Mouse (Mus musculus) gastrocnemius, adult 2 months (tissue): ENCODE results near the gene Mef2c. TPM values are rescaled to one million over a fixed set of nuclear protein-coding genes. Genes with fewer than 3 reads are reported as not detected.
A peak's percentile ranks its signal among the peaks of the same experiment; 100 is the strongest.

ENCODE experiments used
- DNase-seq: peaks from one replicate; pipeline ENCODE4 v3.0.0; 2022
- H3K27ac ChIP-seq: fragments of 200-600 bp; 2 replicates; pipeline ENCODE4 v1.8.1; 2022; ENCODE audit warnings: mild to moderate bottlenecking
- H3K4me3 ChIP-seq: fragments of 200-600 bp; 2 replicates; pipeline ENCODE4 v1.8.1; 2022; ENCODE audit warnings: mild to moderate bottlenecking, moderate library complexity
- CTCF ChIP-seq: fragments of 200-600 bp; IDR thresholded peaks from 2 replicates; pipeline ENCODE4 v1.8.1; 2022; ENCODE audit warnings: antibody characterized with exemption, mild to moderate bottlenecking, moderate library complexity
- intact Hi-C: fragments of 180-260 bp; cut with DNase I; formaldehyde crosslinking; loops from one replicate; pipeline ENCODE4 v1.15.1; 2025
- total RNA-seq, 2 experiments: library from RNA; stranded (reverse); gene quantifications; 2 replicates each; pipeline ENCODE4 v1.2.3; 2021

Gene Mef2c
- total RNA-seq, 2 experiments from 2014 or later, result 354 to 497 TPM

- Histone ChIP-seq H3K27ac (peak overlapping the region; percentile 93), H3K4me3 (peak overlapping the region; percentile 70)
- no peak for DNase-seq
- intact Hi-C loops, result loop anchor here (5.0 kb wide), 1 partner anchor 44 kb away; no protein-coding TSS in a partner anchor
- no peak for TF ChIP-seq CTCF
Observed at GRCm38 (mm10) chr13:83527921-83528320, 24.1 kb downstream of the Mef2c start.

- no peak for TF ChIP-seq CTCF
- peak; percentile 15 for DNase-seq
- intact Hi-C loops, result loop anchor here (5.0 kb wide), 2 partner anchors 42 to 122 kb away; no protein-coding TSS in a partner anchor
- H3K4me3 ChIP-seq, result peak overlapping the region; percentile 58
- peak overlapping the region; percentile 74 for H3K27ac ChIP-seq
Observed at GRCm38 (mm10) chr13:83529729-83530314, 26.0 kb downstream of the Mef2c start.

- TF ChIP-seq CTCF, result no peak
- no peak for DNase-seq
- H3K4me3 ChIP-seq, result no peak overlapping the region; the same call in 1 of the 2 replicates
- peak overlapping the region; percentile 74 for H3K27ac ChIP-seq
- intact Hi-C loops, result loop anchor here (5.0 kb wide), 1 partner anchor 121 kb away; no protein-coding TSS in a partner anchor
Observed at GRCm38 (mm10) chr13:83530889-83531288, 27.1 kb downstream of the Mef2c start.

GRCm38 (mm10) chr13:83531968-83532591 is 28.2 kb downstream of the Mef2c start:
- peak overlapping the region; percentile 74 for H3K27ac ChIP-seq
- DNase-seq, result peak; percentile 52
- peak; percentile 48 for TF ChIP-seq CTCF
- intact Hi-C loops, result loop anchor here (5.0 kb wide), 1 partner anchor 120 kb away; no protein-coding TSS in a partner anchor
- peak overlapping the region; percentile 48 for H3K4me3 ChIP-seq

GRCm38 (mm10) chr13:83536361-83536760 is 32.5 kb downstream of the Mef2c start:
- intact Hi-C loops, result no loop called here
- DNase-seq, result no peak
- H3K4me3 ChIP-seq, result no peak overlapping the region
- no peak overlapping the region for H3K27ac ChIP-seq
- no peak for TF ChIP-seq CTCF

- DNase-seq, result peak; percentile 14
- no peak for TF ChIP-seq CTCF
- Histone ChIP-seq H3K27ac (no peak overlapping the region), H3K4me3 (no peak overlapping the region)
- intact Hi-C loops, result no loop called here
Observed at GRCm38 (mm10) chr13:83537163-83537562, 33.3 kb downstream of the Mef2c start.

- no peak for DNase-seq
- Histone ChIP-seq H3K4me3 (no peak overlapping the region), H3K27ac (peak overlapping the region; percentile 57; the same call in 1 of the 2 replicates)
- TF ChIP-seq CTCF, result no peak
- intact Hi-C loops, result no loop called here
Observed at GRCm38 (mm10) chr13:83539921-83540320, 36.1 kb downstream of the Mef2c start.

GRCm38 (mm10) chr13:83542666-83543065 is 38.8 kb downstream of the Mef2c start:
- intact Hi-C loops, result no loop called here
- no peak for DNase-seq
- no peak for TF ChIP-seq CTCF
- H3K4me3 ChIP-seq, result no peak overlapping the region
- peak overlapping the region; percentile 25; the same call in 1 of the 2 replicates for H3K27ac ChIP-seq

- intact Hi-C loops, result no loop called here
- DNase-seq, result no peak
- Histone ChIP-seq H3K4me3 (no peak overlapping the region; the same call in 1 of the 2 replicates), H3K27ac (peak overlapping the region; percentile 69)
- TF ChIP-seq CTCF, result no peak
Observed at GRCm38 (mm10) chr13:83544707-83545106, 40.9 kb downstream of the Mef2c start.

GRCm38 (mm10) chr13:83546876-83547275 is 43.0 kb downstream of the Mef2c start:
- Histone ChIP-seq H3K4me3 (no peak overlapping the region), H3K27ac (no peak overlapping the region)
- no peak for TF ChIP-seq CTCF
- intact Hi-C loops, result no loop called here
- no peak for DNase-seq

- no peak overlapping the region for H3K4me3 ChIP-seq
- TF ChIP-seq CTCF, result no peak
- no peak for DNase-seq
- H3K27ac ChIP-seq, result no peak overlapping the region
- intact Hi-C loops, result no loop called here
Observed at GRCm38 (mm10) chr13:83551259-83551658, 47.4 kb downstream of the Mef2c start.

- Histone ChIP-seq H3K27ac (no peak overlapping the region), H3K4me3 (no peak overlapping the region)
- no peak for DNase-seq
- TF ChIP-seq CTCF, result no peak
- intact Hi-C loops, result no loop called here
Observed at GRCm38 (mm10) chr13:83552051-83552450, 48.2 kb downstream of the Mef2c start.

GRCm38 (mm10) chr13:83563261-83563660 is 59.4 kb downstream of the Mef2c start:
- no peak for DNase-seq
- Histone ChIP-seq H3K27ac (peak overlapping the region; percentile 29; the same call in 1 of the 2 replicates), H3K4me3 (no peak overlapping the region)
- intact Hi-C loops, result no loop called here
- no peak for TF ChIP-seq CTCF

- H3K4me3 ChIP-seq, result peak overlapping the region; percentile 41
- no peak for TF ChIP-seq CTCF
- H3K27ac ChIP-seq, result peak overlapping the region; percentile 83
- intact Hi-C loops, result no loop called here
- no peak for DNase-seq
Observed at GRCm38 (mm10) chr13:83565732-83566131, 61.9 kb downstream of the Mef2c start.
